Mouse (Mus musculus) lung, adult 2 months (tissue): ENCODE data around the gene Samd13.

ENCODE experiments used
- CTCF ChIP-seq: fragments of 200-500 bp; IDR thresholded peaks from 2 replicates; pipeline ENCODE4 v1.5.1; 2011; ENCODE audit warnings: mild to moderate bottlenecking, low read length, control low read depth; ENCODE audit not compliant: insufficient read depth
- POLR2A ChIP-seq: fragments of 200-500 bp; IDR thresholded peaks from 2 replicates; pipeline ENCODE4 v1.6.1; 2011; ENCODE audit warnings: low read depth, mild to moderate bottlenecking, control low read depth, low read length, borderline replicate concordance; ENCODE audit errors: extremely low read depth

- TF ChIP-seq POLR2A = no peak
- TF ChIP-seq CTCF = no peak
Observed at GRCm38 (mm10) chr3:146718251-146718650, 32.9 kb upstream of the Samd13 start.
